Mouse (Mus musculus) CH12F3 (cell line): ENCODE results near the gene Notum.

Experiments used
- in situ Hi-C: fragments of 300-500 bp; cut with MboI; formaldehyde crosslinking; loops from 2 replicates; pipeline ENCODE4 v1.14.3; 2020; ENCODE audit warnings: low sequenced_read_pairs

Notum gene

GRCm38 (mm10) chr11:120634810-120635209, 26.2 kb downstream of the Notum start:
- in situ Hi-C loops: no loop called here

- in situ Hi-C loops: no loop called here
Measured at GRCm38 (mm10) chr11:120633520-120634343, 27.2 kb downstream of the Notum start, which contains the start of gene Mafg. TSS of gene Mafg (minus strand) at chr11:120633600.

- in situ Hi-C loops: no loop called here
Measured at GRCm38 (mm10) chr11:120632559-120633519, 28.1 kb downstream of the Notum start.

- in situ Hi-C loops: no loop called here
Measured at GRCm38 (mm10) chr11:120631726-120632448, 29.1 kb downstream of the Notum start.

GRCm38 (mm10) chr11:120630881-120631725, 29.9 kb downstream of the Notum start:
- in situ Hi-C loops: no loop called here

- in situ Hi-C loops: no loop called here
Measured at GRCm38 (mm10) chr11:120630401-120630871, 30.5 kb downstream of the Notum start.

GRCm38 (mm10) chr11:120629911-120630310, 31.1 kb downstream of the Notum start:
- in situ Hi-C loops: no loop called here

GRCm38 (mm10) chr11:120629341-120629730, 31.6 kb downstream of the Notum start:
- in situ Hi-C loops: no loop called here

GRCm38 (mm10) chr11:120628601-120629340, 32.2 kb downstream of the Notum start:
- in situ Hi-C loops: no loop called here

GRCm38 (mm10) chr11:120627468-120628300, 33.3 kb downstream of the Notum start:
- in situ Hi-C loops: no loop called here

GRCm38 (mm10) chr11:120626785-120627467, 34.0 kb downstream of the Notum start:
- in situ Hi-C loops: no loop called here

- in situ Hi-C loops: no loop called here
Measured at GRCm38 (mm10) chr11:120625152-120625775, 35.7 kb downstream of the Notum start, which contains the start of gene Sirt7. TSS of gene Sirt7 (minus strand) at chr11:120625240.

GRCm38 (mm10) chr11:120624680-120625111, 36.3 kb downstream of the Notum start:
- in situ Hi-C loops: no loop called here

- in situ Hi-C loops: no loop called here
Measured at GRCm38 (mm10) chr11:120623961-120624679, 36.9 kb downstream of the Notum start.

GRCm38 (mm10) chr11:120622805-120623204, 38.2 kb downstream of the Notum start:
- in situ Hi-C loops: no loop called here

GRCm38 (mm10) chr11:120620195-120620594, 40.8 kb downstream of the Notum start:
- in situ Hi-C loops: no loop called here
